Mouse (Mus musculus) liver, embryonic 11.5 days (tissue): Measurements from ENCODE around the gene Hsd3b5. TPM values are rescaled to one million over a fixed set of nuclear protein-coding genes. Genes with fewer than 3 reads are reported as not detected.
"Not testable (repeated sequence)": the region's sequence is repeated elsewhere in the genome, so short reads cannot be mapped to it uniquely, and the experiment has no call there.

Source experiments
- ATAC-seq: fragments of 200-750 bp; cut with Nextera tagmentation; replicated peaks from 2 replicates; pipeline ENCODE4 v1.8.0; 2017; ENCODE audit warnings: moderate number of reproducible peaks, mild to moderate bottlenecking, moderate TSS enrichment, moderate library complexity; ENCODE audit not compliant: low FRiP score
- DNase-seq: peaks from one replicate; pipeline ENCODE4 v3.0.0-alpha.2; 2017; ENCODE audit warnings: low spot score
- H3K27ac ChIP-seq: fragments of 300-500 bp; sonication (generic); 2 replicates; pipeline ENCODE4 v1.5.1; 2014; ENCODE audit warnings: mild to moderate bottlenecking, low read depth, low read length, control low read depth
- H3K27me3 ChIP-seq: fragments of 300-500 bp; sonication (generic); replicated peaks from 2 replicates; pipeline ENCODE4 v1.6.1; 2014; ENCODE audit warnings: low read length, mixed read lengths; ENCODE audit not compliant: control insufficient read depth, insufficient read depth
- H3K36me3 ChIP-seq: fragments of 300-500 bp; sonication (generic); 2 replicates; pipeline ENCODE4 v1.6.1; 2014; ENCODE audit warnings: mild to moderate bottlenecking, low read length, moderate library complexity, mixed read lengths; ENCODE audit not compliant: control insufficient read depth, insufficient read depth
- H3K4me1 ChIP-seq: fragments of 300-500 bp; sonication (generic); replicated peaks from 2 replicates; pipeline ENCODE4 v1.6.1; 2014; ENCODE audit warnings: low read length, mixed read lengths; ENCODE audit not compliant: control insufficient read depth, insufficient read depth
- H3K4me2 ChIP-seq: fragments of 300-500 bp; sonication (generic); 2 replicates; pipeline ENCODE4 v1.6.1; 2014; ENCODE audit warnings: mild to moderate bottlenecking, control low read depth, moderate library complexity
- H3K4me3 ChIP-seq: fragments of 300-500 bp; sonication (generic); 2 replicates; pipeline ENCODE4 v1.5.1; 2014; ENCODE audit warnings: low read depth, low read length, control low read depth
- H3K9ac ChIP-seq: fragments of 300-500 bp; sonication (generic); 2 replicates; pipeline ENCODE4 v1.6.1; 2014; ENCODE audit warnings: low read depth, low read length, control low read depth
- H3K9me3 ChIP-seq: fragments of 300-500 bp; sonication (generic); 2 replicates; pipeline ENCODE4 v1.6.1; 2016; ENCODE audit warnings: low read length, inconsistent platforms, mixed read lengths; ENCODE audit not compliant: control insufficient read depth
- WGBS: fragments of 180-500 bp; shearing (Covaris S2); extraction: QIAGEN DNeasy Blood & Tissue Kit; methylation state at CpG from one replicate; pipeline ENCODE4 v1.1.7; 2014; 5-methylcytosine and 5-hydroxymethylcytosine counted together
- polyA plus RNA-seq: library from polyadenylated mRNA; unstranded; fragments of >200 nt; fragmentation: Nextera tagmentation; extraction: Ambion mirVana; gene quantifications from 2 replicates; pipeline ENCODE4 v1.2.1, GENCODE M21; 2014

Gene Hsd3b5
- polyA plus RNA-seq = not detected in 2 replicates

- Histone ChIP-seq H3K27me3 (no peaks in the 10 kb centered on the region), H3K4me2 (no peak within 1 kb of the TSS), H3K36me3 (no peaks in the 10 kb centered on the region), H3K4me3 (no peak within 1 kb of the TSS), H3K9me3 (no peaks in the 10 kb centered on the region), H3K27ac (no peak within 1 kb of the TSS), H3K9ac (no peak within 1 kb of the TSS), H3K4me1 (no peaks in the 10 kb centered on the region)
- DNase-seq = no peak
- no peak for ATAC-seq
Measured at GRCm38 (mm10) chr3:98630152-98630551, at the start of gene Hsd3b5. Hsd3b5 (minus strand) TSS chr3:98630252.

DNA sequence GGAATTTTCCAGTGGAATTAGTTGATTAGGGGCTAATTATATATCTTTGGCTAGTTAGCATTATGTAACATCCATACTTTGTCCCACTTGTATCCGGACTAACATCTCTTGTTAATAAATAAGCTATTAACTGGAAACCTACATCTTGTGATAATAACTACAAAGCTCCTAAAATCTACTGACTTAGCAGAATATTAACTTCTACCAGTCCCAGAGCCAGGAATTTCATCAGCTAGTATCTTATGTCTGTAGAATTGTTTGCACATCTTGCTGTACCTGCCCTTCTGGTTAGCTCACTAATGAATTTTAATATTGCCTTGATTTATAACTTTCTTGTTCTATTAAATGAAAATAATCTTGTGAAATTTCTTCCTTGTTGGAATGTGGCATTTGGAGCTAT, 5.1 kb upstream of the Hsd3b5 start:
- WGBS = 75% methylated on average over 1 of the region's 1 CpGs
- ATAC-seq = no peak
- no peak overlapping the region for H3K4me2 ChIP-seq

GRCm38 (mm10) chr3:98629633-98630032, 419 bp downstream of the Hsd3b5 start:
- H3K27me3 ChIP-seq = no peaks in the 10 kb centered on the region
- ATAC-seq (no peak), DNase-seq (no peak)
- no peaks in the 10 kb centered on the region for H3K4me1 ChIP-seq
- H3K9ac ChIP-seq = no peak overlapping the region
- no peak overlapping the region for H3K4me2 ChIP-seq
- H3K27ac ChIP-seq = no peak overlapping the region
- no peaks in the 10 kb centered on the region for H3K9me3 ChIP-seq
- 67% methylated on average over 3 of the region's 3 CpGs for WGBS
- no peaks in the 10 kb centered on the region for H3K36me3 ChIP-seq
- H3K4me3 ChIP-seq = no peak overlapping the region

More for the DNA sequence above, 5.1 kb upstream of the Hsd3b5 start:
- Histone ChIP-seq H3K9ac (no peak overlapping the region), H3K27ac (no peak overlapping the region), H3K4me3 (no peak overlapping the region), H3K36me3 (no peaks in the 10 kb centered on the region), H3K4me1 (no peaks in the 10 kb centered on the region), H3K27me3 (no peaks in the 10 kb centered on the region), H3K9me3 (no peaks in the 10 kb centered on the region)
- DNase-seq = no peak

DNA sequence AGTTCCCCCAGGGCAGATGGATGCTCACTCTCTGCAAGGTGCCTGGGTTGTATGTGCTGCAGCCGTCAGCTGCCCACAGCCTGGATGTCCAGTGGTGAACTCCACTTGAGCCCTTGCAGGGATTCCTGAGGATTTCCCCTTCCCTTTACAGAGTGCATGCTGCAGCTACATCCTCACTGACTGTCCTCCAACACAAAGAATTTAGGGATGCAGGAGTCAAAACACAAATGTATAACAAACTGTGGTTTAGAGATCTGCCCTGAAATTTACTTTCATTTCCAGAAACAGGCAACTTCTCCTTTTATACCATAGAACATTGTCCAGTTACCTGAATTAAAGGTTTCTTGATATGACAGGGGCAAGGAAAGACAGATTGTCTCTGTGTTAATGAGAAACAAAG, 13.3 kb downstream of the Hsd3b5 start:
- not testable (repeated sequence) for H3K36me3 ChIP-seq, H3K9me3 ChIP-seq, DNase-seq, H3K9ac ChIP-seq, H3K4me2 ChIP-seq, ATAC-seq, H3K27me3 ChIP-seq, H3K4me1 ChIP-seq, H3K27ac ChIP-seq, H3K4me3 ChIP-seq
- 67% methylated on average over 1 of the region's 1 CpGs for WGBS

DNA sequence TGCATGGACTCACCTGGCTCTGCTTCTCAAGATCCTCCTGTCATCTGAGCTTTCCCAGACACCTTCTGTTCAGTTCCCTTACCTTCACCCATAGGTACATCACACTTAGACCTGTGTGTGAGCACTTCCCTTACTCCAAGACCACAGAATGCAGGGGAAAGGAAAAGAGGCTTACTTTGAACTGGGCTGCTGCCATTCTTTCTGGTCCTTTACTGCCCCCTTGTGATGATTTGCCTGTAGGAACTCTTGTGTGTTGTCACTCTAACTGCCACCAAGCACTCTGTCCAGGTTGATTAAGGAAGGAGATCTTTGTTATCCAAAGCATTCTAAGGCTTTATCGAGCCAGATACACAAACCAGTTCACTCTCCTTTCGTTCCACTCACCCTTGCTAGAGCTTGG, 13.8 kb downstream of the Hsd3b5 start:
- H3K9ac ChIP-seq, ATAC-seq, DNase-seq, H3K27me3 ChIP-seq, H3K27ac ChIP-seq, H3K36me3 ChIP-seq, H3K4me1 ChIP-seq, H3K9me3 ChIP-seq, H3K4me3 ChIP-seq, H3K4me2 ChIP-seq: not testable (repeated sequence)
- 23% methylated on average over 2 of the region's 2 CpGs for WGBS

GRCm38 (mm10) chr3:98614406-98614927, 15.6 kb downstream of the Hsd3b5 start:
- H3K4me3 ChIP-seq, H3K27me3 ChIP-seq, H3K9ac ChIP-seq, DNase-seq, H3K4me2 ChIP-seq, H3K27ac ChIP-seq, H3K4me1 ChIP-seq, H3K36me3 ChIP-seq, H3K9me3 ChIP-seq, ATAC-seq: not testable (repeated sequence)
- WGBS = 67% methylated on average over 2 of the region's 2 CpGs

GRCm38 (mm10) chr3:98613963-98614362, 16.1 kb downstream of the Hsd3b5 start:
- H3K27me3 ChIP-seq = no peaks in the 10 kb centered on the region
- no peak for DNase-seq
- H3K9ac ChIP-seq = no peak overlapping the region
- H3K4me3 ChIP-seq = no peak overlapping the region
- H3K27ac ChIP-seq = no peak overlapping the region
- H3K4me2 ChIP-seq = no peak overlapping the region
- no peak for ATAC-seq
- H3K36me3 ChIP-seq = no peaks in the 10 kb centered on the region
- H3K4me1 ChIP-seq = no peaks in the 10 kb centered on the region
- H3K9me3 ChIP-seq = no peaks in the 10 kb centered on the region

GRCm38 (mm10) chr3:98613540-98613939, 16.5 kb downstream of the Hsd3b5 start:
- H3K4me1 ChIP-seq, H3K36me3 ChIP-seq, H3K4me2 ChIP-seq, ATAC-seq, H3K27me3 ChIP-seq, H3K9me3 ChIP-seq, H3K4me3 ChIP-seq, DNase-seq, H3K27ac ChIP-seq, H3K9ac ChIP-seq: not testable (repeated sequence)

DNA sequence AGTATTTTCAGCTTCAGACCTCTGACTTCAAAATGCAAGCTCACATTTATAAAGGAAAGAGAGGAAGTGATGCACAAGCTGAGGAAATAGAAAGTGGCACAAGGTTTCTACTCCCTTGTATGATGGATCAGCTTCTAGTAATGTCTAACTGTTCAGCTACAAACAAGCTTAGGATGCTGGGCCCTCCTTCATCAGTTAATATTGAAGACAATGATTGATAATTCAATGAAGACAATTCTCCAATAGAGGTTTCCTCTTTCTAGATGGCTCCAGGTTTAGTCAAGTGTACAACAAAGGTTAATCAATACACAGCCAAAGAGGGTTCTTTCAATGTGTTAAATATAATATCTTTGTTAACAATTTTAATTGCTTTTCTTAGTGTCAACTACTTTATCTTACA, 41.3 kb downstream of the Hsd3b5 start, which contains the start of gene Gm10681:
TSS of gene Gm10681 (minus strand) at position 101 of the 400 bp plus-strand sequence.
- Histone ChIP-seq H3K4me3 (no peak within 1 kb of the TSS), H3K36me3 (no peaks in the 10 kb centered on the region), H3K9ac (no peak within 1 kb of the TSS), H3K27me3 (no peaks in the 10 kb centered on the region), H3K9me3 (no peaks in the 10 kb centered on the region), H3K4me1 (no peaks in the 10 kb centered on the region), H3K27ac (no peak within 1 kb of the TSS), H3K4me2 (no peak within 1 kb of the TSS)
- ATAC-seq (no peak), DNase-seq (no peak)
